Comparison of ENCODE assay signal across 12 mouse cellular contexts in the genomic region with DNA sequence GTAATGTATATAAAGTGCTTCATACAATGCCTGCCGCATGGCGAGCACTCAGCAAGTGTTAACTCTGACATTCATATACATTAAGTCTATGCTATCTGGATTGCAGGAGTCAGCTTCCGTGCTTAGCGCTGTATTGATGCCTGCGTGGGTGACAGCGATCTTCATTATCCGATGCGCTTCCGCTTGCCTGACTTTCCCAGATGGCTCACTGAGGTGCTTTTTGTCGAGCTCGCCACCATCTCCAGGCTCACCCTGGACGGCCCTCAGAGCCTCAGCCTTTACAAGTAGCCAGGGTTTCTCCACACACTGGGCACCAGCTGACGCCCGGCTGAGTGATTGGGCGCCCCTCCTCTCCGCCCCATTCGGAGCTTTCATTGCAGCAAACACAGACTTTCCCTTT. TPM values are rescaled to one million over a fixed set of nuclear protein-coding genes. Genes with fewer than 3 reads are reported as not detected.
DNase-seq lines count a peak whose midpoint lies in the region; ATAC-seq and TF ChIP-seq lines count a peak whose summit lies in the region.
"Had no signal": no experiment of that assay in that cellular context is flagged by ENCODE, and none has a peak within 500 bp of the region (broad histone marks: within the 10 kb centered on the region; RNA-seq: fewer than 3 reads in every experiment).

No protein-coding gene starts in this region.

- peak; percentile 73 for ATAC-seq in hindbrain, embryonic 11.5 days (ENCODE audit: low FRiP score)
- ATAC-seq in midbrain, embryonic 13.5 days, result peak; percentile 65; the same call in 1 of the 2 replicates
- no peak for ATAC-seq in stomach, postnatal 0 days (ENCODE audit: low FRiP score, low TSS enrichment)
- ATAC-seq: activated CD4-positive, CD25-positive, alpha-beta regulatory T cell, adult 4 months had no signal

- no peaks in the 10 kb centered on the region for H3K27me3 ChIP-seq in hindbrain, embryonic 11.5 days (ENCODE audit: control insufficient read depth, insufficient read depth, low read length)
- H3K27me3 ChIP-seq in midbrain, embryonic 13.5 days, result no peaks in the 10 kb centered on the region
- H3K27me3 ChIP-seq in stomach, postnatal 0 days (ENCODE audit: control insufficient read depth, insufficient read depth, low read length), result no peaks in the 10 kb centered on the region
- H3K27me3 ChIP-seq: embryonic facial prominence, embryonic 13.5 days had no signal

- H3K36me3 ChIP-seq in hindbrain, embryonic 11.5 days (ENCODE audit: control insufficient read depth, insufficient read depth, low read length), result no peaks in the 10 kb centered on the region
- H3K36me3 ChIP-seq in midbrain, embryonic 13.5 days, result no peaks in the 10 kb centered on the region
- H3K36me3 ChIP-seq in stomach, postnatal 0 days (ENCODE audit: control insufficient read depth, insufficient read depth, low read length), result no peaks in the 10 kb centered on the region
- H3K36me3 ChIP-seq: embryonic facial prominence, embryonic 13.5 days had no signal

- H3K4me1 ChIP-seq in hindbrain, embryonic 11.5 days (replicated peaks; ENCODE audit: control insufficient read depth, insufficient read depth, low read length), result no peaks in the 10 kb centered on the region
- H3K4me1 ChIP-seq in midbrain, embryonic 13.5 days (replicated peaks), result peaks cover 23% of the 10 kb centered on the region
- H3K4me1 ChIP-seq in stomach, postnatal 0 days (replicated peaks; ENCODE audit: control insufficient read depth, insufficient read depth), result no peaks in the 10 kb centered on the region
- H3K4me1 ChIP-seq: embryonic facial prominence, embryonic 13.5 days had no signal

- peak; percentile 17 for DNase-seq in right cerebral cortex, postnatal 14 days
- no peak for DNase-seq in right cerebral cortex, adult 18-20 months
- peak; percentile 49 for DNase-seq in hindbrain, embryonic 11.5 days (ENCODE audit: low spot score)
- no peak for DNase-seq in stomach, postnatal 0 days (ENCODE audit: low spot score)
- no peak for DNase-seq in layer of hippocampus, adult 9-10 months (ENCODE audit: low spot score)
- no peak for DNase-seq in testis, postnatal 10 days (ENCODE audit: low spot score)
- no peak for DNase-seq in gastrocnemius, adult 2 months
- DNase-seq: gastrocnemius, postnatal 14 days; heart, postnatal 4 days had no signal

- TF ChIP-seq CTCF in stomach, postnatal 0 days (IDR thresholded peaks at IDR 0.05; ENCODE audit: low read depth), result no peak
- TF ChIP-seq CTCF in gastrocnemius, adult 2 months (IDR thresholded peaks at IDR 0.05), result no peak

- TF ChIP-seq EP300 in stomach, postnatal 0 days (optimal IDR thresholded peaks at IDR 0.05), result no peak

- H3K9ac ChIP-seq in hindbrain, embryonic 11.5 days (ENCODE audit: low read depth, low read length), result no peak overlapping the region
- no peak overlapping the region for H3K9ac ChIP-seq in midbrain, embryonic 13.5 days (replicated peaks)
- no peak overlapping the region for H3K9ac ChIP-seq in stomach, postnatal 0 days (ENCODE audit: low read length)
- H3K9ac ChIP-seq: embryonic facial prominence, embryonic 13.5 days had no signal

- intact Hi-C loops in gastrocnemius, adult 2 months (cut with DNase I), result no loop called here

- H3K4me2 ChIP-seq in hindbrain, embryonic 11.5 days (replicated peaks; ENCODE audit: low read depth, low read length), result no peak overlapping the region
- H3K4me2 ChIP-seq in midbrain, embryonic 13.5 days (replicated peaks), result peak overlapping the region; percentile 38
- peak overlapping the region; percentile 20; the same call in 1 of the 2 replicates for H3K4me2 ChIP-seq in stomach, postnatal 0 days (replicated peaks; ENCODE audit: low read depth)
- H3K4me2 ChIP-seq: embryonic facial prominence, embryonic 13.5 days had no signal

- WGBS in hindbrain, embryonic 11.5 days, result 41% methylated on average over 17 of the region's 17 CpGs
- 38% methylated on average over 17 of the region's 17 CpGs for WGBS in midbrain, embryonic 13.5 days
- 53% methylated on average over 17 of the region's 17 CpGs for WGBS in stomach, postnatal 0 days

- H3K4me3 ChIP-seq in hindbrain, embryonic 11.5 days (ENCODE audit: low read depth, low read length), result no peak overlapping the region
- H3K4me3 ChIP-seq in midbrain, embryonic 13.5 days (replicated peaks), result 0 out of 2 replicates have a peak overlapping the region, but pooled peaks have one; percentile 11
- no peak overlapping the region for H3K4me3 ChIP-seq in stomach, postnatal 0 days (ENCODE audit: low read depth, low read length)
- H3K4me3 ChIP-seq in gastrocnemius, adult 2 months, result no peak overlapping the region
- H3K4me3 ChIP-seq: embryonic facial prominence, embryonic 13.5 days had no signal

- no peak overlapping the region for H3K27ac ChIP-seq in hindbrain, embryonic 11.5 days (ENCODE audit: low read depth, low read length)
- H3K27ac ChIP-seq in midbrain, embryonic 13.5 days, result no peak overlapping the region
- no peak overlapping the region for H3K27ac ChIP-seq in stomach, postnatal 0 days (replicated peaks)
- H3K27ac ChIP-seq in gastrocnemius, adult 2 months, result no peak overlapping the region
- H3K27ac ChIP-seq: embryonic facial prominence, embryonic 13.5 days had no signal

- no peaks in the 10 kb centered on the region for H3K9me3 ChIP-seq in hindbrain, embryonic 11.5 days (ENCODE audit: control insufficient read depth, low read length)
- no peaks in the 10 kb centered on the region for H3K9me3 ChIP-seq in midbrain, embryonic 13.5 days
- no peaks in the 10 kb centered on the region for H3K9me3 ChIP-seq in stomach, postnatal 0 days (ENCODE audit: control insufficient read depth, low read length)

RNA-seq across cellular contexts. Expression of a gene that starts 26.3 kb away (rescaled TPM):
- 55.4 and 72.3 TPM in 2 replicates for polyA plus RNA-seq in hindbrain, embryonic 11.5 days (2014; fragmentation: Nextera tagmentation; extraction: Ambion mirVana)
- polyA plus RNA-seq in midbrain, embryonic 13.5 days (2015; fragmentation: Nextera tagmentation; extraction: Ambion mirVana), result 98.7 and 111 TPM in 2 replicates
- polyA plus RNA-seq in stomach, postnatal 0 days (2015; fragmentation: Nextera tagmentation; extraction: Ambion mirVana), result 19.2 and 20.2 TPM in 2 replicates
- 1 to 10 TPM; 3.0 to 3.9 TPM for total RNA-seq in gastrocnemius, adult 2 months (2021)

Comparison
In these comparisons a context has a peak if more than half of its experiments do, and no peak if none do; other contexts are left out.
1. DNase-seq: peak in right cerebral cortex, postnatal 14 days (single experiment) and hindbrain, embryonic 11.5 days (single experiment); none in right cerebral cortex, adult 18-20 months (single experiment), stomach, postnatal 0 days (single experiment), layer of hippocampus, adult 9-10 months (single experiment), testis, postnatal 10 days (single experiment) and gastrocnemius, adult 2 months (single experiment).